Mouse (Mus musculus): Measurements from ENCODE around the gene Cisd3.

- TF ChIP-seq EP300 (IDR thresholded peaks at IDR 0.05; ENCODE audit: low read depth) (no peak), CTCF (IDR thresholded peaks at IDR 0.05; ENCODE audit: low read depth) (no peak)
Measured at GRCm38 (mm10) chr11:97664339-97664665, 21.3 kb upstream of the Cisd3 start.
